Comparison of ENCODE assay signal across 12 mouse cellular contexts in the genomic region with DNA sequence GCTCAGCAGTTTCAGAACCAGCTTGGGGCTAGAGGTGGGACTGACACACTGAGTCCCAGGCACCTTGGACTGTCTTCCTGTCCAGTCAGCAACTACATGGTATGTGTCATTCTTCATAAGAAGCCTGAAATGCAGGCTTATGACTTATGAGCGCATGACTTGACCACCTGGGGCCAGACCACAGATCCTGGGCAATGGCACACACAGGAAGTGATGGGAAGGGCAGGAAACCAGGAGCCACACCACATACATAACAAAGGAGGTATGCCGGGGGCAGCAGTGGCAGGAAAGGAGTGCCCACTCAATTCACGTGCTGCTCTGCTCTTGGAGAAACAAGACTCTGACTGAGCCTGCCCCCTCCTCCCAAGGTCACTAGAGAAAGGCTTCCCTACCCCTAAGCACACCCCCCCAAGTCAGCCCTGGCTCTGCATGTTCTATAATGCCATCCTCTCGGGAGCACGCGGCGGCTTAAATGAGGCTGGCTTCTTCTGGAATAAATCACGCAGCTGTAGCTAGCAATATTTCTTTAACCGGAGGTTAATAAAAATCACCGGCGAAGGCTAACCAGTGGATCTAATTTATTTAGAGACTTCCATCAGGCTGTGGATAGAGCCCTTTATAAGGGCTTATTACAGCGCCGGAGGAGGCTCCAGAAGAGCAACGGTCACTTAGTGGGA.
DNase-seq lines count a peak whose midpoint lies in the region; ATAC-seq and TF ChIP-seq lines count a peak whose summit lies in the region.
"Had no signal": no experiment of that assay in that cellular context is flagged by ENCODE, and none has a peak within 500 bp of the region (broad histone marks: within the 10 kb centered on the region; RNA-seq: fewer than 3 reads in every experiment).

No protein-coding gene starts in this region.

- no peak for TF ChIP-seq POLR2A in kidney, adult 2 months (IDR thresholded peaks at IDR 0.05; ENCODE audit: low read depth, low read length)

- H3K27me3 ChIP-seq in kidney, adult 2 months (replicated peaks; ENCODE audit: control insufficient read depth, insufficient read depth, low read length) = no peaks in the 10 kb centered on the region
- no peaks in the 10 kb centered on the region for H3K27me3 ChIP-seq in hindbrain, embryonic 14.5 days (ENCODE audit: control insufficient read depth, insufficient read depth, low read length)
- no peaks in the 10 kb centered on the region for H3K27me3 ChIP-seq in neural tube, embryonic 12.5 days (replicated peaks)

- DNase-seq in kidney, adult 2 months = peak; percentile 38
- no peak for DNase-seq in kidney, postnatal 10 days
- DNase-seq in ES-E14 (ENCODE audit: low read depth, low spot score) = no peak
- peak; percentile 28 for DNase-seq in hindbrain, embryonic 14.5 days (ENCODE audit: low spot score)
- DNase-seq in cerebellum, postnatal 10 days = no peak
- no peak for DNase-seq in left cerebral cortex, adult 8-10 months (ENCODE audit: low spot score in 2 of 2)
- no peak for DNase-seq in urinary bladder, postnatal 4 days (ENCODE audit: low spot score in 2 of 2)
- DNase-seq: lung, adult 2 months had no signal

- in situ Hi-C loops in ES-E14 (cut with MboI; ENCODE audit: low sequenced_read_pairs in 2 of 2, unreplicated experiment in 2 of 2) = no loop called here

- H3K4me3 ChIP-seq in kidney, adult 2 months (ENCODE audit: insufficient read depth, low read depth, low read length) = no peak overlapping the region
- H3K4me3 ChIP-seq in ES-E14 (ENCODE audit: insufficient read depth in 1 of 2, low read depth in 1 of 2, low read length in 2 of 2, poor library complexity in 1 of 2, severe bottlenecking in 1 of 2) = no peak overlapping the region
- H3K4me3 ChIP-seq in hindbrain, embryonic 14.5 days (replicated peaks; ENCODE audit: low read length) = no peak overlapping the region
- no peak overlapping the region for H3K4me3 ChIP-seq in neural tube, embryonic 12.5 days
- H3K4me3 ChIP-seq: heart, embryonic 10.5 days; layer of hippocampus, adult 2 months had no signal

- H3K36me3 ChIP-seq in kidney, adult 2 months (ENCODE audit: control insufficient read depth, insufficient read depth, low read length) = no peaks in the 10 kb centered on the region
- peaks cover 2% of the 10 kb centered on the region; the same call in 1 of the 2 replicates for H3K36me3 ChIP-seq in ES-E14 (ENCODE audit: control insufficient read depth, insufficient read depth, low read length, poor library complexity, severe bottlenecking)
- no peaks in the 10 kb centered on the region for H3K36me3 ChIP-seq in hindbrain, embryonic 14.5 days (replicated peaks; ENCODE audit: control insufficient read depth, insufficient read depth)
- no peaks in the 10 kb centered on the region for H3K36me3 ChIP-seq in neural tube, embryonic 12.5 days
- H3K36me3 ChIP-seq: heart, embryonic 10.5 days had no signal

- no peaks in the 10 kb centered on the region for H3K4me1 ChIP-seq in kidney, adult 2 months (ENCODE audit: control insufficient read depth, insufficient read depth, low read length)
- H3K4me1 ChIP-seq in ES-E14 (ENCODE audit: control insufficient read depth in 2 of 2, insufficient read depth in 2 of 2, low read length in 2 of 2, poor library complexity in 1 of 2) = peaks cover 2 to 35% of the 10 kb centered on the region in 2 experiments; a peak in 2 of 4 replicates
- peaks cover 37% of the 10 kb centered on the region for H3K4me1 ChIP-seq in hindbrain, embryonic 14.5 days (replicated peaks; ENCODE audit: control insufficient read depth, insufficient read depth, low read length)
- peaks cover 39% of the 10 kb centered on the region for H3K4me1 ChIP-seq in neural tube, embryonic 12.5 days

- H3K9ac ChIP-seq in ES-E14 (ENCODE audit: insufficient read depth, low read depth, low read length, poor library complexity, severe bottlenecking) = no peak overlapping the region
- no peak overlapping the region for H3K9ac ChIP-seq in hindbrain, embryonic 14.5 days
- no peak overlapping the region for H3K9ac ChIP-seq in neural tube, embryonic 12.5 days

- ATAC-seq in hindbrain, embryonic 14.5 days (ENCODE audit: low FRiP score) = no peak
- no peak for ATAC-seq in neural tube, embryonic 12.5 days (ENCODE audit: low FRiP score, low read depth)

- no peak overlapping the region for H3K4me2 ChIP-seq in hindbrain, embryonic 14.5 days (replicated peaks)
- H3K4me2 ChIP-seq in neural tube, embryonic 12.5 days (replicated peaks) = no peak overlapping the region

- TF ChIP-seq CTCF in kidney, adult 2 months (conservative IDR thresholded peaks at IDR 0.05; ENCODE audit: insufficient read depth, insufficient read length, low read depth, low read length) = no peak

- H3K9me3 ChIP-seq in ES-E14 (ENCODE audit: control insufficient read depth, insufficient read depth, low read depth, low read length) = no peaks in the 10 kb centered on the region
- H3K9me3 ChIP-seq in hindbrain, embryonic 14.5 days (ENCODE audit: control insufficient read depth, low read length) = no peaks in the 10 kb centered on the region
- no peaks in the 10 kb centered on the region for H3K9me3 ChIP-seq in neural tube, embryonic 12.5 days
- H3K9me3 ChIP-seq: G1E; heart, embryonic 10.5 days had no signal

- no peak overlapping the region for H3K27ac ChIP-seq in kidney, adult 2 months (ENCODE audit: insufficient read depth, low read depth, low read length)
- H3K27ac ChIP-seq in ES-E14 (ENCODE audit: insufficient read depth, low read depth, low read length, poor library complexity, severe bottlenecking) = peak overlapping the region; percentile 70
- peak overlapping the region; percentile 52 for H3K27ac ChIP-seq in hindbrain, embryonic 14.5 days
- H3K27ac ChIP-seq in neural tube, embryonic 12.5 days = 0 out of 2 replicates have a peak overlapping the region, but pooled peaks have one; percentile 26
- H3K27ac ChIP-seq: heart, embryonic 10.5 days; layer of hippocampus, adult 2 months had no signal

- WGBS in kidney, adult 2 months = 77% methylated on average over 14 of the region's 14 CpGs
- 50% methylated on average over 14 of the region's 14 CpGs for WGBS in hindbrain, embryonic 14.5 days
- WGBS in neural tube, embryonic 12.5 days = 60% methylated on average over 14 of the region's 14 CpGs

TF ChIP-seq in ES-E14, 5 proteins besides CTCF, POLR2A, EP300 and RAD21:
- TF ChIP-seq CHD2 (IDR thresholded peaks at IDR 0.05; ENCODE audit: low read depth, low read length) (no peak), HCFC1 (IDR thresholded peaks at IDR 0.05; ENCODE audit: borderline replicate concordance, insufficient read depth, low read length) (no peak), ZNF384 (IDR thresholded peaks at IDR 0.05; ENCODE audit: low read depth, low read length) (no peak), MAFK (IDR thresholded peaks at IDR 0.05; ENCODE audit: insufficient read depth, low read depth, low read length) (no peak), ZC3H11A (IDR thresholded peaks at IDR 0.05; ENCODE audit: borderline replicate concordance, low read depth, low read length) (no peak)

Comparison
In these comparisons a context has a peak if more than half of its experiments do, and no peak if none do; other contexts are left out.
1. DNase-seq: peak in kidney, adult 2 months (single experiment) and hindbrain, embryonic 14.5 days (single experiment); none in kidney, postnatal 10 days (single experiment), ES-E14 (single experiment), cerebellum, postnatal 10 days (0 of 2), left cerebral cortex, adult 8-10 months (0 of 2) and urinary bladder, postnatal 4 days (0 of 2).